Mouse (Mus musculus) liver, embryonic 14.5 days (tissue): ENCODE data around the gene Per1. TPM values are rescaled to one million over a fixed set of nuclear protein-coding genes. Genes with fewer than 3 reads are reported as not detected.

Source experiments
- ATAC-seq: fragments of 200-750 bp; cut with Nextera tagmentation; 2 replicates; pipeline ENCODE4 v1.8.0; 2017; ENCODE audit warnings: moderate number of reproducible peaks, mild to moderate bottlenecking, moderate library complexity; ENCODE audit not compliant: insufficient read depth
- DNase-seq, 3 experiments: peaks; one replicate each; pipeline ENCODE4 v3.0.0-alpha.2; 2012 to 2013; ENCODE audit warnings: low read depth in 3 of 3, low spot score in 3 of 3
- H3K27ac ChIP-seq: fragments of 300-500 bp; sonication (generic); 2 replicates; pipeline ENCODE4 v1.5.1; 2014; ENCODE audit warnings: moderate library complexity, mild to moderate bottlenecking, control low read depth, inconsistent platforms
- H3K27me3 ChIP-seq: fragments of 300-500 bp; sonication (generic); 2 replicates; pipeline ENCODE4 v1.6.1; 2014; ENCODE audit warnings: mild to moderate bottlenecking, low read length, moderate library complexity; ENCODE audit not compliant: control insufficient read depth, insufficient read depth
- H3K36me3 ChIP-seq: fragments of 300-500 bp; sonication (generic); replicated peaks from 2 replicates; pipeline ENCODE4 v1.6.1; 2014; ENCODE audit warnings: low read depth; ENCODE audit not compliant: control insufficient read depth, insufficient read depth
- H3K4me1 ChIP-seq, 2 experiments: fragments of 200-500 bp in 1 of 2; fragments of 300-500 bp in 1 of 2; sonication (generic) in 1 of 2; replicated peaks; 2 replicates each; pipeline ENCODE4 v1.6.1; 2012 to 2014; ENCODE audit warnings: antibody characterized with exemption in 1 of 2, inconsistent platforms in 1 of 2, low read length in 1 of 2; ENCODE audit not compliant: control insufficient read depth in 2 of 2, insufficient read depth in 2 of 2
- H3K4me2 ChIP-seq: fragments of 300-500 bp; sonication (generic); 2 replicates; pipeline ENCODE4 v1.6.1; 2014; ENCODE audit warnings: low read depth, mild to moderate bottlenecking, control low read depth, moderate library complexity
- H3K4me3 ChIP-seq, 2 experiments: fragments of 200-500 bp in 1 of 2; fragments of 300-500 bp in 1 of 2; sonication (generic) in 1 of 2; 2 replicates each; pipeline ENCODE4 v1.5.1; 2012 to 2014; ENCODE audit warnings: low read depth in 2 of 2, low read length in 2 of 2, mild to moderate bottlenecking in 2 of 2, control low read depth in 1 of 2, inconsistent platforms in 1 of 2, moderate library complexity in 1 of 2; ENCODE audit not compliant: insufficient read depth in 1 of 2
- H3K9ac ChIP-seq: fragments of 300-500 bp; sonication (generic); replicated peaks from 2 replicates; pipeline ENCODE4 v1.6.1; 2014; ENCODE audit warnings: mild to moderate bottlenecking, control low read depth, moderate library complexity
- H3K9me3 ChIP-seq: fragments of 300-500 bp; sonication (generic); 2 replicates; pipeline ENCODE4 v1.6.1; 2016; ENCODE audit warnings: low read length, mixed read lengths; ENCODE audit not compliant: control insufficient read depth
- CTCF ChIP-seq: IDR thresholded peaks from 2 replicates; pipeline ENCODE4 v1.5.1; 2016; ENCODE audit warnings: antibody characterized with exemption, low read depth, control low read depth
- EP300 ChIP-seq: IDR thresholded peaks from 2 replicates; pipeline ENCODE4 v1.6.1; 2016; ENCODE audit warnings: antibody characterized with exemption, low read depth
- WGBS: fragments of 180-500 bp; shearing (Covaris S2); extraction: QIAGEN DNeasy Blood & Tissue Kit; methylation state at CpG from one replicate; pipeline ENCODE4 v1.1.7; 2014; ENCODE audit not compliant: insufficient replicate concordance; 5-methylcytosine and 5-hydroxymethylcytosine counted together
- polyA plus RNA-seq, 2 experiments: library from polyadenylated mRNA; depleted of rRNA in 1 of 2; stranded (reverse) in 1 of 2; unstranded in 1 of 2; fragments of >200 nt; fragmentation: Nextera tagmentation in 1 of 2; extraction: Ambion mirVana in 1 of 2; gene quantifications; 2 replicates each; pipeline versions ENCODE4 v1.2.1 to v1.2.3; 2012 to 2014

Gene Per1
- polyA plus RNA-seq, 2 experiments = 1.9 to 4.2 TPM

GRCm38 (mm10) chr11:69118765-69119164 lies 23.7 kb downstream of the Per1 start:
- Histone ChIP-seq H3K4me2 (peak overlapping the region; percentile 96), H3K9me3 (no peaks in the 10 kb centered on the region), H3K4me1 (peaks cover 12 to 17% of the 10 kb centered on the region in 2 experiments), H3K27me3 (peaks cover 38% of the 10 kb centered on the region), H3K4me3 (peak overlapping the region; percentile 10 to 68; a peak in 3 of 4 replicates), H3K36me3 (no peaks in the 10 kb centered on the region), H3K27ac (no peak overlapping the region), H3K9ac (no peak overlapping the region; the same call in 1 of the 2 replicates)
- peak; percentile 33; the same call in 1 of the 2 replicates for ATAC-seq
- WGBS = 1% methylated on average over 15 of the region's 15 CpGs
- peak; percentile 72 to 82 (median 73) for DNase-seq
- 0 out of 2 replicates have a peak, but pooled peaks have one; percentile 29 for TF ChIP-seq EP300
- no peak for TF ChIP-seq CTCF

GRCm38 (mm10) chr11:69119446-69120155 lies 24.6 kb downstream of the Per1 start:
- TF ChIP-seq CTCF (no peak), EP300 (no peak)
- H3K4me2 ChIP-seq = peak overlapping the region; percentile 96
- H3K36me3 ChIP-seq = no peaks in the 10 kb centered on the region
- peaks cover 38% of the 10 kb centered on the region for H3K27me3 ChIP-seq
- H3K9ac ChIP-seq = no peak overlapping the region
- WGBS = 44% methylated on average over 14 of the region's 14 CpGs
- ATAC-seq (no peak), DNase-seq (no peak)
- H3K4me1 ChIP-seq = peaks cover 12 to 17% of the 10 kb centered on the region in 2 experiments
- H3K4me3 ChIP-seq = peak overlapping the region in 1 of 2 experiments; percentile 11; a peak in 1 of 4 replicates
- H3K9me3 ChIP-seq = no peaks in the 10 kb centered on the region
- no peak overlapping the region for H3K27ac ChIP-seq

- no peak for ATAC-seq
- DNase-seq = no peak
- H3K27me3 ChIP-seq = peaks cover 38% of the 10 kb centered on the region
- no peak within 1 kb of the TSS for H3K27ac ChIP-seq
- H3K9me3 ChIP-seq = no peaks in the 10 kb centered on the region
- peak within 1 kb of the TSS; percentile 75 to 77 for H3K4me3 ChIP-seq
- no peaks in the 10 kb centered on the region for H3K36me3 ChIP-seq
- peak within 1 kb of the TSS; percentile 96 for H3K4me2 ChIP-seq
- peaks cover 12 to 17% of the 10 kb centered on the region in 2 experiments for H3K4me1 ChIP-seq
- no peak for TF ChIP-seq CTCF
- no peak for TF ChIP-seq EP300
- H3K9ac ChIP-seq = no peak within 1 kb of the TSS; the same call in 1 of the 2 replicates
- 2% methylated on average over 27 of the region's 27 CpGs for WGBS
These were observed 25.4 kb downstream of the Per1 start, which contains the start of gene Hes7 for GRCm38 (mm10) chr11:69120221-69121000. TSS of gene Hes7 (plus strand) at chr11:69120404.

- peak overlapping the region; percentile 75 to 77 for H3K4me3 ChIP-seq
- H3K4me2 ChIP-seq = peak overlapping the region; percentile 96
- TF ChIP-seq CTCF = no peak
- TF ChIP-seq EP300 = no peak
- no peaks in the 10 kb centered on the region for H3K9me3 ChIP-seq
- no peak for ATAC-seq
- no peak overlapping the region for H3K9ac ChIP-seq
- DNase-seq = no peak
- 1% methylated on average over 33 of the region's 33 CpGs for WGBS
- peaks cover 38% of the 10 kb centered on the region for H3K27me3 ChIP-seq
- H3K4me1 ChIP-seq = peaks cover 12 to 24% of the 10 kb centered on the region in 2 experiments
- H3K27ac ChIP-seq = no peak overlapping the region
- H3K36me3 ChIP-seq = no peaks in the 10 kb centered on the region
These were observed 26.2 kb downstream of the Per1 start for GRCm38 (mm10) chr11:69121001-69121740.
